Mouse (Mus musculus): ENCODE data around the gene Pde11a. TPM values are rescaled to one million over a fixed set of nuclear protein-coding genes. Genes with fewer than 3 reads are reported as not detected.

The Pde11a gene
- total RNA-seq, 4 experiments from 2014 or later = 15.7 to 22.8 (median 17.9) TPM

DNA sequence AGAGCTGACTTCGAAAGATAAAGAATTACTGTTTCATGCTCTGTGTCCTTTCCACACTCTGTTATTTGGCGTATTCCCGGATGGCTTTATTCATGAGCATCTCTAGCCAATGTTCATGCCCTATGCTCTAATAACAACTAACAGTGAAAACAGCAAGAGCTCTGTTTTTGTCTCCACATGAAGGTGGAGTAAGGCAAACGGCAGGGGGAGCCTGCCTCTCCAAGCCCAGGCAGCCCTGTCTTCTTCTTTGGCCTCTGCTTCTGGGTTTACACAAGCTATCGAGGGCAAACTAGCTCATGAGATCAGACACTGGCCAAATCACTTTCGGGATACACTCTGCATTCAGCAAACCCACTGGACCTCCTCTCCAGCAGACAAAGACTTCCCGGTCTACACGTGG lies 241.3 kb downstream of the Pde11a start:
- DNase-seq (ENCODE audit: low spot score in 2 of 2) = no peak

DNA sequence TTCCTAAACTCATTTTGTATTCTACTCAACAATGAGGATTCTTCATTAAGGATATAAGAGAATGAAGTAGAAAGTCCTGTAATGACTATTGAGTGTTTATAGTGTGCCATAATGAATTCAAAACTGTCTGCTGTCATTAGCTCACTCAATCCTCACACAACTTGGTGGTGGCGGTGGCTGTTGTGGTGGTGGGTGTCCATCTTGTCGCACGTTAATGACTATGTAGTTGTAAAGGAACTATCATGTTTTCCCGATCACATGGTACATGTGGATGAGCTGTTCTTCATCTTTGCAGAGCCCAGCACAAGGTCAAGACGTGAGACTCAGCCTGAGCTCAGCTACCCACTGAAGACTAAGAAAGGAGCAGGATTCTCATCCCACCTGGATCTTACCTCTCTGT lies 242.7 kb downstream of the Pde11a start:
- no peak for DNase-seq (ENCODE audit: low spot score in 2 of 2)

DNA sequence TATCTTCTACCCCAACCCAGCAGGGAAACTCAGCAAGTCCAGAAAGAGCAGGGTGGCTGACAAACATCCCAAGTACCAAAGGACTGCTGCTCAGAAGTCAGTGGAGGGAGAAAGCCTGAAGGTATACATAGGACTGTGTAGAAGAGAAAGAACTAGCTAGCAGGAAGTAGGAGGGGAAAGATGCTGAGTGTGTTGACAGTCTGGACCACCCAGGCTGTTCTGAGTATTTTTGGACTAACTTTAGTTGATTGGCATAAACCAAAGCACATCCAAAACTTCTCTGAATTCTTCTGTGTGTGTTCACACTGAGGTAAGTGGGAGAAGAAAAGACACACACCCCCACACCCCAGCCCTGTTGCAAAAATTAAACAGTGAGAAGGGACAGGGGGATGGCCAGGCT lies 248.1 kb downstream of the Pde11a start:
- no peak for DNase-seq (ENCODE audit: low spot score in 2 of 2)

DNA sequence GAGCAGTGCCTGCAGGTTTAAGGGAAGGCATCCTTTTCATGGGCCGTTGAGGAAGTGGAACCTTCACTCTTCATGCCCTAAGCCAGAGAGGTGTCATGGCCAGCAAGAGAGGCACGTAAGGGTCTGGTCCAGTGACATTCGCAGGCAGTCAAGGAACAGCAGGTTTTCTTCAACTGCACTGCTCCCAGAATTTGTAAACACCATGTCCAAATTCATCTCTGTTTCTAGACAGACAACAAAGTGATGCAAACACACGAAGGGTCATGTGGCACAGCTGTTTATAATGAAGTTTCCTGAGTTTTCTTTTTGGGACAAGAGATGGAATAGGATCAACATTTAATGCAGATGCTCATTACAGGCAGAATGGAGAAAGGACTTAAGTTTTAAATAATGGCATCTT lies 249.7 kb downstream of the Pde11a start:
- no peak for DNase-seq (ENCODE audit: low spot score in 2 of 2)

DNA sequence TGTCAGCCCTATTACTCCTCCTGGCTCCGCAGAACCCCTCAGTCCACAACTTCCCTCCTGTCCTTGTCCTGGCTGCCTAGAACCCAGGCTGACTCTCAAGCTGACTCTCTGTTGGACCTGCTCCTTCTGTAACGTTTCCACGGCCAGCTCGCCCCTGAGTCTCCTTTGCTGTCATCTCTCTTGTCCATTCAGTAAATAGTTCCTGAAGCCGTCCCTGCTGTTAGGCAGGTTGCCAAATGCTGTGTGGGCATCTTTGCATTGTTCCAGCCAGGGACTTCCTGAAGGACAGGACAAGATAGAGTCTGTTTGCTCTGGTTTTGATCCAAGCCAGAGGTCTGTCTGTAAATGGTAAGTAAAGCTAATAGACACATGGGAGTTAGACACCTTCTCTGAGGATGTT lies 250.2 kb downstream of the Pde11a start:
- peak in 1 of 2 experiments; percentile 16 for DNase-seq (ENCODE audit: low spot score in 2 of 2)

DNA sequence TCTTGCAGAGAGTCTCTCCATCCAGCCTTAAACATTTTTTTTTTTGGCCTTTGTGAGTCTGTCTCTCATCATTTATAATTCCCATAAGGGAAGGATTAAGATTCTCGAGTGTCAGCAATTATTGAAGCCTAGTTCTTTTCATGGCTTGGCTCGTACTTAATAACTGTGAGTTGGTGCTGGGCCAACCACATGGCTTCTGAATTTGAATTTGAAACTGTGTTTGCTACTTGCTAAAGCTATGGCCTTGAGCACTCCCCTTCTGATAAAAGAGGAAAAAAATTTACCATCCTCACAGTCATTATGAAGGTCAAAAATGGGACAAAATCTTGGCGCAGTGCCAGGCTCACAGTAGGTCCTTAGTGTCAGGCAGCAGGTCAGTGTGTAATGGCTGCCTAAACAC lies 251.4 kb downstream of the Pde11a start:
- DNase-seq (ENCODE audit: low spot score in 2 of 2) = no peak

DNA sequence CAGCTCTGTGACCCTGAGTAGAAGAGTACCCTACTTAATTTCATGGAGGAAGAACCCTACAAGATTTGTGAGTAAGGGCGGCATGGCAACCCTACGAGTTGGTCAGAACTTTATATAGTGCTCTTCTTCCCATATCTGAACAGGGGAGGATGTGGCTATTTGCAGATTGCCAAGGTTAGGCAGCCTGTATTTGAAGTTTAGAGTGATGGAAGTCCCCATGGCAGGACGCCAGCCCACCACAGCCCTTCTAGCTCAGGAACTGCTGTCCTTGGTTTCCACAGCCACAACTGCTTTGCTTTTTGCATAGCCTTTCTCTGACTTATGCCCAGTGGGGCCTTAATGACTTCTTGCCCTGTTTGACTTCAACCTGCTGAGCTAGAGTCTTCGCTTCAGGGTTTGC lies 253.6 kb downstream of the Pde11a start:
- no peak for DNase-seq (ENCODE audit: low spot score in 2 of 2)

DNA sequence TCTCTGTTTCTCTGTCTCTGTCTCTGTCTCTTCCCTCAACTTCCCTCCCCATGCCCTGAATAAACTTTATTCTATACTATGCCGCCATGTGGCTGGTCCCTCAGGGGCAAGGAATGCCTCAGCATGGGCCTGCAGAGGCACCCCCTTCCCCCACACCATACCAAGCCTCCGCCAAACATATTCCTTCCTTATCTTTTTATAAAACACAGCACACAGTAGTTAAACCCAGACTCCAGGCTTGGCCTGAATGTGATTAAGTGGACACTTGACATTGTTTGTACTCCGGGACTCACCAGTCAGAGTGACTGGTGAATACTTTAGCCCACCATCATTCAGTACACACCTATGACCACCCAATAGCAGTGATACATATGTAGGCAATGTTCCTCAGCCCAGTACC lies 254.7 kb downstream of the Pde11a start:
- no peak for DNase-seq (ENCODE audit: low spot score in 2 of 2)

DNA sequence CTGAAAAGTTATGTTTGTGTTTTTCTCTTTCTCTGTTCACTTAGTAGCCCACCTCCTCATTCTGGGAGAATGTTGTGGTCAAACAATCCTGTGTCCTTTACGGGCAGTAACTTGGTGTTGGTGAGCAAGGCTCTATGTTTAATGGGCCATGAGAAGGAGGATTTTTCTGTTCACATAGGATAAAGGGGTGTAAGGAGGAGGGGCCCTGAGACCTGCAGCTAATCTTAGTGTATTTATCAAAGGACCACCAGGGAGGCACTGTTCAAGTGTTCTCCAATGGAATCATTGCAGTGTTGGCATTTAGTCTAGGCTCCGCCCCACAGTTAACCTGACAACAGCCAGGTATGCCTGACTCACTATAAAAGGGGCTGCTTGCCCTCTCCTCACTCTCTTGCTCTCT lies 255.2 kb downstream of the Pde11a start:
- no peak for DNase-seq (ENCODE audit: low spot score in 2 of 2)

DNA sequence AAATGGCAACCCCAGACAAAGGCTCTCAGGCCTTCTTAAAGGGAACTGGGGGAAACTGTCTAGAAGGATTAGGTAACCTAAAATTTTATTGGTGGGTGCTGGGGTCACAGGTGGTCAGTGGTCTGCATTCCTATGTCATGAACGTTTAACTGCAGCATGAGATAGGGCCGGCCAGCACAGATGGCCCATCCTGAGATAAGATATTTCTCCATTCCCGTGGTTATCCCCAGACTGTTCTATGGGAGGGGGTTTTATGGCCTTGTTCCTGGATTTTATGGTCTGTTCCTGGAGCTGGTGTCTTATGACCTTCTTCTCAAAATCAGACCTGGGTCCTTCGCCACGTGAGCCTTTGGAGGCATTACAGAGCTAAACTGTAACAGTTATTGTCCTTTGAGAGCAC lies 256.6 kb downstream of the Pde11a start:
- DNase-seq (ENCODE audit: low spot score in 2 of 2) = no peak

DNA sequence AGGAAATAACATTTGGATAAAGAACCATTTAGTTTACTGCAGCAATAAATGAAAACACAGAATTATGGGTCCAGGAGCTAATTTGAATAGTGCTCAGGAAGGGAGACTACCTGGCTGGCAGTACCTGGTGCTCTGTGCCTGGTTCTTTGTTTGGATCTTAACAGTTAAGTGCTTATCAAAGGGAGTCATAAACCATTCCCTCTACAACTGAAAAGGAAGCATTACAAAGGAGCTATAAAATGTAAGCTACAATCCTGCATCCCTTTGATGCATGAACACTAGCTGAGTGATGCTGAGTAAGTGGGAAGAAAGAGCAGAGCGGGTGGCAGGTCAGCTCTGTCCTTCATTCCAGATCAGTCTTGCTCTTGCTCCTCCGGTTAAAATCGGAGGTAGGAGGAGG lies 258.0 kb downstream of the Pde11a start:
- DNase-seq (ENCODE audit: low spot score in 2 of 2) = no peak

DNA sequence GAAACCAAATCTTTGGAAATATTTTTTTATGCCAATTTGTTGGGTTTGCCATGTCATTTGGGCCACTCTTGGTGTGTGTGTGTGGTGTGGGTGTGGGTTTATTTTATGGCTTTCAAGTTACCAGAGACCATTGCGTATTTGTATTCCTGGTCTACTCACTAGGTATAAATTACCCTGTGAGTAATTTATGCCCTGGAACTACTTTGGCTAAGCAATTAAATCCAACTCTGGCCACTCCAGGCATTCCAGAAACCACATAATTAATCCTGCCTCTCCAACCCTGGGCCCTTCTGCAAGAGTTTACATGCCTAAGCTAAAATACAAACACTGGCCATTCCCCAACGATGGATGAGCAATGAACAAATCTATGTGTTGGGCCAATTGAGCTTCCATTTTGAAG lies 261.7 kb downstream of the Pde11a start:
- no peak for DNase-seq (ENCODE audit: low spot score in 2 of 2)

DNA sequence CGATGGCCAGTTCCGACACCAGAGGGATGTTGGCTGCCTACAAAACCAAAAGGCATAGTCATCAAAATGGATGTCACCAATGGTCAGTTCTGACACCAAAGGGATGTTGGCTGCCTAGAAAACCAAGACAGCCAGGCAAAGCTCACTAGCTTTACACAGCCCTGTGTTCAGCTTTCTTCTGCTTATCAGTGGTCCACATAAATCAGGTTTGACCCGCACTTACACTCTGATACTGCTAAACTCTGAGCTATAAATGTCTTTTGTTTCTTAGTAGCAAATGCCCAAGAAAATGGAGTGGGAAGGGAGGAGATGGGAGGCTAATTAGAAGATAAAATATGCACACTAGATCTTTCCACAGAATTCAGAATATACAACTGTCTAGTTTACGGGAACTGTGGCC lies 262.5 kb downstream of the Pde11a start:
- DNase-seq (ENCODE audit: low spot score in 2 of 2) = no peak

DNA sequence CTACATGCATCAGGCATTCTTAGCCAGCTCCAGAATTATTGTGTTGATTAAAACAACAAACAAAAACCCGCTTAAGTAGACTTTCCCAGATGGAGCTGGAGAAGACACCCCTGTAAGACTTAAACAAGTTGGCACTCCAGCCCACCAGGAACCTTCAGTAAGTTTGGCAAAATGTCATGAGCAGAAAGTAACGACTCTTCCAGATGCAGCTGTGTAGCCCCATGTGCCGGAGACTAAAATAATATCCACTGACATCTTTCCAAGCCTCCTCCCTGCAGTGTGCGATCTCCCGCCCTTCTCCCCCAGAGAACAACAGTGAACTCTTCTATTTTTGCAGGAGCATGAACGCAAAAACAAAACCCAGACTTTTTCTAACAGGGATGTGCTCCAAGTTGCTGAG lies 265.5 kb downstream of the Pde11a start:
- no peak for DNase-seq (ENCODE audit: low spot score in 2 of 2)

DNA sequence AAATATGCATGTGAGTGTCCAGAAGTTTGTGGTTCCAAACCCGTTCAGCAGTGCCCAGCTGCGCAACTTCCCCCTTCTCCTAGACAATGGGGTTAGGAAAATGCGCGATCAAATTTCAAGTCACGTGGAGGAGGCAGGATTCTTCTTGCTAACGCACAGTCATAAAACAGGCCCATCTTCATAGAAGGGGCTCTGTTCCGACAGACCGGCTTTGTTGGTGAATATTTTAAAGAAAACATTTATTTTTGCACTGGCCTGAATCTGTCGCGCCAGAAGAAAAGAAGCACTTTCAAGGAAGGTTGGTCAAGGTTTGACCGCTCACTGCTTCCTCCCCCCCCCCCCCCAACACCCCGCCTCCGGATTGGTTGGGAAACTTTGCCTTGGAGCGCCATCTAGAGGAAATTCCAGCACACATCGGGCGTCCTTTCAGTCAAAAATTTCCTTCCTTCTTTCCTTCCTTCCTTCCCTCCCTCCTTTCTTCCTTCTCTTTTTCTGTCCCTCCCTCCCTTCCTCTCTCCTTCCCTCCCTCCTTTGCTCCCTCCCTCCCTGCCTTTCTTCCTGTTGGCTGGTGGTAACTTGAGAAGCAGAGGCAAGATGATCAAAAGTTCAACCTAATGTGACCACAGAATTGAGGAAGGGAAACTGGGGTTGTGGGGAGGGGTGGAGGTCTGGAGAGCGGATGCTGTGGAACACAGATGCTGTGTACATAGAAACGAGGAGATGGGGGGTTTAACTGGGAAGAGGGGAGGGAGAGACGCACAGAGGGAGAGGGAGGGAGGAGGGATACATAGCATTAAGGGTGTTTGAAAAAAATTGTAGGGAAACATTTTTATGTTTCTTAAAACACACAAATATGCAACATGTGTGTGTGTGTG lies 267.9 kb downstream of the Pde11a start:
- DNase-seq (ENCODE audit: low spot score in 2 of 2) = peak; percentile 45 to 56

DNA sequence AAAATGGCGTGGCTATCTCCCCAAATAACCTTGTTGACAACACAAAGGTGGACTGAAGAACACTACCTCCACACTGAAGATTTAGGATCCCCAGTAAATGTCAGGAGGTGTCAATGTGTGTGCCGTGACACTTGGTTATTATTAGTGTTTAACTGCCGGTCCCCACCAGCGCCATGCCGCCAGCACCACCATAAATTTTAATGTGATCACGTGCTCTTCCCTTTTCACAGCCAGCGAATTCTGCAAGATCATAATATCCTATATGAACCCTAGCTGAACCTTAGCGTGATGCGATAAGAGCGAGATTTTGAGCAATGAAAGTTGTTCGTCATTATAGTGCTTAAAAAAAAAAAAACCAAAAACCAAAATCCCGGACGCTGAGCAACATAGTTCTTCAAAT lies 269.3 kb downstream of the Pde11a start:
- no peak for DNase-seq (ENCODE audit: low spot score in 2 of 2)

DNA sequence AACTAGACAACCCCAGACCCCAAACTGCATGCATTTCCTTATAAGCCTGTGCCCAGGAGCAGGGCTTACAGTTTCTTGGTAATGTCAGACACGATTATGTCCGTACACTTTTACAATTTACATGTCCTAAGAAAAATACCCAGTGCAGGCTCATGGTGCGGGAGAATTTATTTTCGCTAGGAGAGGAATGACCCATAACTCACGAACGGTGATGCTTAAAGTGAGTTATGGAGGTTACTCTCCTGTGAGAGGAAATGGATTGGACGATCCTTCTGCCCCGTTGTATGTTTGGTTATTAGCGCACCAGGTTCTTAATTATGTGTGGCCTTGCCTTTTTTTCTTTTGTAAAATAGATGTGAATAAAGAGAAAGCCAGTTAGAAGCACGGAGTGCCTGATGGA lies 270.4 kb downstream of the Pde11a start:
- DNase-seq (ENCODE audit: low spot score in 2 of 2) = no peak

DNA sequence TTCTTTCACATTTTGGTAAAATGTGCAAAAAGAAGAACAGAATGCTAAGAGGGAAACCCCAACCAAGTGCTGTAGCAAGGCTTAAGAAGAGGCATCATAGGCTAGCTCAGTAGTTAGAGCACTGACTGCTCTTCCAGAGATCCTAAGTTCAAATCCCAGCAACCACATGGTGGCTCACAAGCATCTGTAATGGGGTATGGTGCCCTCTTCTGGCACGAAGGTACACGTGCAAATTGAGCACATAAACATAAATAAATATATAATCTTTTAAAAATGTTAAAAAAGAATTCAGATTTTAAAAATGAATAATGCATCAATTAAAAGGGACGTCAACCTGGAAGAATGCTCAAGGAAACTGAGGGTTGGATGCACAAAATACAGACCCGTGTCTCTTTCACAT lies 271.4 kb downstream of the Pde11a start:
- no peak for DNase-seq (ENCODE audit: low spot score in 2 of 2)

DNA sequence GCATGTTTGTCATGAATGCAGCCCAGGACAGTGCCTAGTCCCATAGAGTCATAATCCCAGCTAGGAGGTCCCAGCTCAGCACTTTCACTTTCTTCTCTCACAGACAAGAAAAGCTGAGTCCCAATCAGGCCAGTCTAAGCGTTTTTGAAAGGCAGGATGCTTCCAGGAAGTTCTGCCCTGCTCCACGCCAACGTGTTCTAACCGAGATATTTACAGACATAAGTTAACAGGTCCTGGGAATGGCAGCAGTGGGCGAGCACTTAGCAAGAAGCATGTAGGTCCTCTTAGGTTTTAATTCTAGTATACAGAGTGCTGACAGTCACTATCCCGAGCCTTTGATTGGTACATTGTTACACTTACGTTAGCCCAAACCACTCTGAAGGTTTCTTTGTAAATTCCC lies 273.3 kb downstream of the Pde11a start:
- no peak for DNase-seq (ENCODE audit: low spot score in 2 of 2)

DNA sequence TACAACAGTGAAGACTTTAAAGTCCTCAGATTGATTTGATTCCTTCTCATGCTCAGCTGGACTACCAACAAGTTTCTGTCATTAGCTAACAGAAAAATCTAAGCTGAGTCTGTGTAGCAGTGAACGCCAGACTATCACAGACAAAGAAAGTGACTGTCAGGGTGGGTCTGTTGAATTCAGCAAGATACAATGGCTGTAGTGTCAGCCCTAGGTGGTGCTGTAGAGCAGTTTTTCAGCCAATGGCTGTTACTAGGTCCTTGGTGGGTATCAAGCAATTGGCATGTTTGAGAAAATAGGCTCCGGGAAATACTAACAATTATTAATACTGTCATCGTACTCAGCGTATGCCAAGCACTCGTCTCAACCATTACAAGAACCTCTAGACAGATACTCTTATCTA lies 274.5 kb downstream of the Pde11a start:
- peak in 1 of 2 experiments; percentile 20 for DNase-seq (ENCODE audit: low spot score in 2 of 2)

DNA sequence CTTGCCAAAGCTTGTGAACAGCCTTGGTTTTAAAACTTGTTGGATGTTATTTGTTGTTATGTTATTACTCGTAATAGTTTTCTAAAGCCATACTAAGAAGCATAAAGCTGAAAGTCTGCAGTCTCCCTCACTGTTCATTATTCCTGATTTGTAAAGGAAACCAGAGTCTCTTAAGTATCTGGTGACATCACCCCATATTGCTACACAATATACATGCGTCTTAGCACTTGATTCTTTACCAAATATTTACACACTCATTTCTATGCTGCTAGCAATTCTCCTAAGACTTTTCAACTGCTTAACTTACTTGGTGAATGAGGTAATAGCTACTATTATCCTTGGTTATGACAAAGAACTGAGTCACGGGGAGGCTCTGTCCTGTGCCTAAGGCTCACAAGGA lies 278.4 kb downstream of the Pde11a start:
- no peak for DNase-seq (ENCODE audit: low spot score in 2 of 2)

DNA sequence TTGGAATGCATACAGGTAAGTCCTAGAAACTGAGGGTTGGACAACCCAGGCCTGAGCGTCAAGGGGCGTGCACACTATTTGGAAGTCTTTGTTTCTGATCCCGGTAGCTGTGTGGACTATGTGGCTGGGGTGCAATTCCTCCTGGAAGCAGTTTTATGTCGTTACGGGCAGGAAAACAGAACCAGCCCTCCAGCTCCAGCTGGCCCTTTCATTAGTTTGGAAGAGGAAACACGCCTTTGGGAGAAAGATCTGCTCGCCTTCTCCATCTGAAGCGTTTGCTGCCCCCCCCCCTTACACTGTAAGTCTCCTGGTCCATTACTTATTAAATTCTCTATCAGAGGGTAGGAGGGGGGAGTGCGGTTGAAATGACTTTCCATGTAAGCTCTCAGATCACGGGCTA lies 279.0 kb downstream of the Pde11a start:
- DNase-seq (ENCODE audit: low spot score in 2 of 2) = no peak

DNA sequence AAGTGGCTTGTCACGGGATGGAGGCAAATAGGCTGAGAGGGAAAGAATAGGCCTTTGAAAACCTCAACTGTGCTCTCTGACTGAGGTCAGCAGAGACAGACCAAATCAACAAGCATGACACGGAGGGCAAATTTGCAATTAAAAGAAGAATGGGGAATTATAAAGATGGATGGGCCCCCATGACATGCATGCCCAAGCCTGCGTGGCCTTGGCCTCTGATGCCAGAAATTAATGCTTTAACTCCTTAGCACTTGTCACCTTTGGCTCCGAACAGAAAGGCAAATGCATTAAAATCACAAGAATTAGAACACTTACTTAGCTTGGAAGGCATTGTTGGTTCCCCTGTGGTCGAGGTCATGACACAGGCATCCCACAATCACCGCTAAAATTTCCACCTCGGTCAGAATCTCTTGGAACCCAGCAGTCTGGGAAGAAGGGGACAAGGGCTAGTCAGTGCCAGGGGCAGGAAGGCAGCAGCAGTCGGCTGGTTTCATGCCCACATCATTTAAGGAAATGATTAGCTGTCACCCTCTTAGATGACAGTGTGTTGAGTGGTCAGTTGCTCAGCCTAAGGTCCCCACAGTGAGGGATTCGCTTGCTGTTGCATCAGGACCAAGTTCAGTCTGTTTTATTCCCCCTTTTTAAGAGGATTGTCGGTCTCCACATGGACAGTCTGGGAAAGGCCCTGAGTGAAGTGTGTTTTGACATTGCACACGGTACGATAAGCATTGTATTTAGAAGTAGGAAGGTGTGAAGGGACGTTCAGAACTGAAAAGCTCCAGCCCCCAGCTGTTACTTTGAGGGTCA lies 279.7 kb downstream of the Pde11a start:
- no peak for DNase-seq (ENCODE audit: low spot score in 2 of 2)
